Mouse (Mus musculus) ovary, postnatal 14 days (tissue): Measurements from ENCODE around the gene Cep95.

Source experiments
- DNase-seq: peaks from one replicate; pipeline ENCODE4 v3.0.0; 2022; ENCODE audit warnings: low spot score

The Cep95 gene

DNA sequence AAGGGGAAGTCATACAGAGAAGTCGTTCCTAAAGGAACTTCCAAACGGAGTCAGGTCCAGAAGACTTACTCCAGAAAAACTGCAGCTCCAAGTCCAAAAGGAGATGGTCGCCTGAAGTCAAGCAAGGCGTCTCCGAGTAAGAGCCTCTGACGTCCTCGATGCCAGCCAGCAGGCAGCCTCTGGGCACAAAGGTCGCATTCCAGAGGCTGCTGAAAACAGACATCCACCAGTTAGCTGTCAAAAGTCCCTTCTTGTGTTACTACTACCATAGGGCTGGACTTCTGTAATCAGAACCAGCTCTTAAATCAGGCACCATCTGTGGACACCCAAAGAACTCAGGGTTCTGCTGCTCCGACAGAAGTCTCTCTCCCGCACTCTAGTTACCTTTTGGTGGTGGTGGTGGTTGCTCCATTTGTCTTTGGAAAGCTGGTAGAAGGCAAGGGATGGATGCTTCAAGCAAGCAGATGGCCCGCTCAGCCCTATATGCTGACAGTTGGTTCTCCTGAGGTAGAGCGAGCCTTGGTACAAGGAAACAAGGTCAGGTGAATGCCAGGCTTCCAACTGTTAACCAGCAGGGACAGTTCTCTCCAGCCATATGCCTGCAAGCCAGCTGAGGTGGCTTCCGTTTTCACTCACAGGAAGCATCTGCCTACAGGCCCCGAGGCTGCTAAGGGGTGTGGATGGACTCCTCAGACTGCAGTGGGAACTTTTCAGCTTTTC, 25.7 kb downstream of the Cep95 start:
- no peak for DNase-seq

DNA sequence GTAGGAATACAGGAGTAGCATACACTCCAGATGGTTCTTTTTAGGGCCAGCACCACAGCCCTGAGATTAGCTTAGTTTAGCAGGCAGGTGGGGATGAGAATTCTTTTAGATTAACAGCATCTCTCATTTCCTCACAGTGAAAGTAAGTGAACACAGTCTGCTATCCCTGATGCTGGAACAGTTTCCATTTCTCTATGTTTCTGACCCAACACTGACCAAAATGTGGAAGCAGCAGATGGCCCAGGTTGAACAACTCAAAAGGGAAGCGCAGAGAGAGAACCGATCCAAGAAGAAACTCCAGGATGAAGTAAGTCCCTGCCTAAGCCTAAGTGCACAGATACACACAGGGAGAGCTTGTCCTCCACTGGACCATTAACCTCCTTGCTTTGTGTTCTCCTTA, 26.3 kb downstream of the Cep95 start:
- DNase-seq: no peak

DNA sequence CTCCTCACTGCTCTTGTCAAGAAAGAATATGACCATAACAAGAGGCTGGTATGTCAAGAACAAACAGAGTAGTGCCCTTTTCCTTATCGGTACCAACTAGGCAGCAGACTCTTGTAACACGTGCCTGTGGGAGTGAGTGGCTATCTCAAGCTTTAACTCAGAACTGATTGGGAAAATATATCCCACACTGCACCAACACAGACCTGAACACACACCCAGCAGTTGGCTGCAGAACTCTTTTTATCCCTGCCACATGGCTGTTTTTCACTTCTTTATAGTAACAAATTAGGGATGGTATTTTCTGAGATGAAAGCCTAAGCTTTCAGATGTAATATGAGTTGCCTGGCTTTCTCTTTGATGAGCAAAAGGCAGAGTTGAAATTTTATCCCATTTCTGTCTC, 26.7 kb downstream of the Cep95 start:
- no peak for DNase-seq

DNA sequence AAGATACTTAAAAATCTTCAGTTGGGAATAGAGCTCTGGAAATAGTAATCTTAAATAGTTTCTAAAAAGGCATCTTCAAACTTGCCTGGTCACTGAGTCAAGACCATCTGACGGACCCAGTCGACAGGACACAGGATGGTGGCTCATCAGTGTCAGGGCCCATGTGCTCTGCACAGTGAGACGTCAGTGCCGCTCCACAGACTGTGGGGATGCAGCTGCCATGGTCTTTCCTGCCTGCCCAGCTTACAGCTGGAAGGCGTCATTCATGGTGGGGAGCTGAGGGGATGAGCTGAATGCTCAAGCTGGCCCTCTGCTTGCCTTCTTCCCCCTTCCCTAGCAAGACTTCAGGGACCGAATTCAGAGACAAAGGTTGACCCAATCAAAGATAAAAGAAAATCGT, 27.3 kb downstream of the Cep95 start:
- no peak for DNase-seq

DNA sequence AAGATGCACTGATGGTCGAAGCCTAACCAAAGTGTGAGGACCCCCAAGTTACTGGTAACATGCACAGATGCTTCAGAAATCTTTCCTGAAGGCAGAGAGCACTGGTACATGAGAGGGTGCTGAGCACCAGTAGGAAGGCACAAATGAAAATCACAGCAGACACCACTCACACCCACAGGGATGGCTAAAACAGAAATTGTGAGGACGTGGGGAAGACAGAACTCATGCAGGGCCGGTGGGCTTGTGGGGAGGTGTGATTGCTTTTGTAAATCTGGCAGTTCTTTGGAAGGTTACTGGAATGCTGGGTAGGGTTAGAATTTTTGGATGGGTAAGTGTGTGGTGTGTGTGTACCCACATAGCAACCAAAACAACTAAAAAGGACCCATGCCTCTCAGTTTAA, 28.1 kb downstream of the Cep95 start:
- DNase-seq: no peak

DNA sequence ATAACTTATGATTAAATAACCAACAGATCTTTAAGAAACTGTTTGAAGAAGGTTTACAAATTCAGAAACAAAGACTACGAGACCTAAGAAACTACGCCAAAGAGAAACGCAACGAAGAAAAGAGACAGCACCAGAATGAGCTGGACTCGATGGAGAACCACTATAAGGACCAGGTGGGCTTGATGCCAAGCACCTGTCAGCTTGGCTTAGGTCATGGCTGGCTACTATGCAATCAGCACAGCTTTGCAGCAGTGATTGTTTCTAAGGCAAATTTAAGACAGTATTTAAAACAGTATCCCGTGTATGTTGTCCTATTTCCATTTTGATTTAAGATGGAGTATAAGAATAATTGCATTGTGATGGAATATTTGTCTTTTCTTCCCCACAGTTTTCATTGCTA, 28.8 kb downstream of the Cep95 start:
- DNase-seq: no peak

DNA sequence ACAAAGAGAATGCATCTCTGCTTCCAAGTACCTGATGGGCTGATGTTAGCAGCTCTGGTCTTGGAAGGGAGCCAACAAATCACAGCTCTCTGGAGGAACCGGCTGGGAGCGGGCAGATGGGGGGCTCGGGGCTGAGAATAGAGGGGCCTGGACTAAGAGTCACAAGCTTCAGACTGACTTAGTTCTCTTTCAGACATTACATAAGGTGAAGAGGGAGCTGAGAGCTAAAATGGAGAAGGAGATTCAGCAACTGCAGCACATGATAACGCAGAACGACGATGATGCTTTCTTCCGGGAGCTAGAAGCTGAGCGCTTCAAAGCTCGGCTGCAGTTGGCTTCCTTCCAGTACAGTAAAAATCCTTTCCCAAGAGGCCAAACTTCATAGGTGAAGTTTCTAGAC, 29.3 kb downstream of the Cep95 start:
- no peak for DNase-seq

DNA sequence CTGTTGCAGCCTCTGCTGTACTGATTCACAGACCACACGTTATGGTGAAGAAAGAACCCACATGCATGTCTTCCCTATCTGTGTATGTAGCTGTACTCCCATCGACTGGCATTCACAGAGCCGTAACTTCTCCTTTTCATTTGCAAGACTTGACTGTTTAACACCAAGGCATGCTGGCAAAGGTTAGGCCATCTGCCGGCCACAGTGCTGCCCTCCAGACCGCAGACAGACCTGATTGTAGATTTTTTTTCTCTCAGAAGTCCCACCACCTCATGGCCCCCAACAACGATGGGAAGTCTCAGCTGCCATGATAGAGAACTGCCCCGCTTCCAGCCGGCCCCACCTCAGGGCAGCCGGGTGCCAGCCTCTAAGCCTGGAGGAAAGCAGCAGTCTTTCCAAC, 30.5 kb downstream of the Cep95 start:
- DNase-seq: no peak

DNA sequence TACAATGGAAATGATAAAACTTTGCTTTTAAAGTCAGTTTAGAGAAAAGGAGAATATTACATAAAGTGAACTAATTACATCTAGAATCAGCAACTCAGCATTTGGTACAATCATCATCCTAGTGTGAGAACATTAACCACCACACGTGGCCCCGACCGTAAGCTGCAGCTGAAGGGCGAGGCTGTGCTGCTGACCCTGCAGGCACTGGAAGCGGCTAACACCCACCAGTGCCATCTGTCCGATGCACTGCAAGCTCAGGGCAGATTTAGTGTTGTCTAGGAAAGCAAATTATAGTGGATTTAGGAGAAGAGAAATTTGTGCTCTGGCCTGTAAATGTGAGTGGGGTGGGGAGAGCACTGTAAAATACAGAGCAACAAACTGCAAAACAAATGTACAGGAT, 31.2 kb downstream of the Cep95 start:
- DNase-seq: no peak

DNA sequence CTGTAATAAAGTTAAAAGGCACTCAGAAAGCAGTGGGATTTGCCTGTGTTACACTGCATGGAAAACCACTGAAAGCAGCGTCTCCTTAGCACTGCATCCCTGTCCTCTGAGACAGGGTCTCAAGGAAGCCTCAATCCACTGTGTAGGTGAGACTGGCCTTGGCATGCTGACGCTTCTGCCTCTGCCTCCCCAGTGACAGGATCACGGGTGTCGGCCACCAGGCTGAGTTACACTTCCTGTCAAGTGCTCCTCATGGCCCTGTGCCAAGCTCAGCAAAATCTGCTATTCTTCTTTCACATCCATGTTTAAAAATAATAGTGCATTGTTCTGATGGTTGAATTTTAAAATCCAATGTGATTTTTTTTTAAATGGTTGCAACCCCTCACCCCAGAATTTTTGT, 31.9 kb downstream of the Cep95 start:
- DNase-seq: no peak

DNA sequence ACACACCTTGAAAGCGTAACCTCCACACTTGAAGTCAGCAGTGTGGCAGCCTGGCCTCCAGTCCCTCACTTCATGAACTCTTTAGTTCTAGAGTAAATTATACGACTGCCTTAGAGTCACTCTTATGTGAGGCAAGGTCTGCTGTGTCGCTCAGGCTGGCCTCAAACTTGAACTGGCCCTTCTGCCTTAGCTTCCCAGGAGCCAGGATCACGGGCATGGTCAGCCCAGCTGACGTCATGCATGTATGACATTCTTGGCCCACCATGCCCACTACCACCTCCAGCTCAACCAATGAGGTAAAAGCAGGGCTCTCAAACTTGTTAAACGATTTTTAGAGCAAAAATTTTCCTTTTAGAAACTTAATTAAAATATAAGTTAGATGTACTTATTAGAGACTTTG, 32.3 kb downstream of the Cep95 start:
- no peak for DNase-seq

DNA sequence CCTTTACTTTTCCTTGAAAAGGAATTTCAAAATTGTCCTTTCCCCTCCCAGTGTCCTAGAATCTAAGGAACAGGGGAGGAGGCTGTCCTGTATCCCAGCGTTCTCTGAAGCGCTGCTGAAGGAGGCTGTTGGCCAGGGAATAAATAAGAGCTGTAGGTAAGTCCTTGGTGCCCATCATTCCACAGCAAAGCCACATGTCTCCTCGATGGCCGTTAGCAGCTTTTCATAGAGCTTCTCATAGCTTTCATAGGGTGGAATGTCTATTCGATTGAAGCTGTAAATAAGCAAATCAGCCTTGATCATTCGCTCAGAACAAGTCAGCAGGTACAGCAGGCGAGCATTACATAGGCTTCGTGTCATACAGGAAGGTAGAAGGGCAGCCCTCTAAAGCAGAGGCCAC, 33.4 kb downstream of the Cep95 start:
- DNase-seq: no peak

DNA sequence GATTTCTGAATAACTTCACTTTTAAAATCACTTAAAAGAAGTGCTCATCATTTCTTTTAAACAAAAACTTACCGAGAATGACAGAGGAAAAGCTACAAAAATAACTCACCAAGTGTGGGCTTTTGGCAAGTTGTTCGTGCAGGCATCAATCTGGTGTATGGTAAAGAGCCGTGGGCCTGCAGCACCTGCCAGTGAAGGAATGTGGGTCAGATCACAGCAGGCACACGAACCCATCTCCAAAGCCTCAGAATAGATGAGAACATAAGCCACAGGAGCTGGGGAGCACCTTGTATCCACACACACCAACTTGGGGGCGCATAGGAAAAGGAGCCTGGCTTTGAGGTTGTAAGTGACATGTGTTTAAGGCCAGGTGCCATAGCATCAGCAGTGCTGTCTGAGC, 33.9 kb downstream of the Cep95 start:
- no peak for DNase-seq

DNA sequence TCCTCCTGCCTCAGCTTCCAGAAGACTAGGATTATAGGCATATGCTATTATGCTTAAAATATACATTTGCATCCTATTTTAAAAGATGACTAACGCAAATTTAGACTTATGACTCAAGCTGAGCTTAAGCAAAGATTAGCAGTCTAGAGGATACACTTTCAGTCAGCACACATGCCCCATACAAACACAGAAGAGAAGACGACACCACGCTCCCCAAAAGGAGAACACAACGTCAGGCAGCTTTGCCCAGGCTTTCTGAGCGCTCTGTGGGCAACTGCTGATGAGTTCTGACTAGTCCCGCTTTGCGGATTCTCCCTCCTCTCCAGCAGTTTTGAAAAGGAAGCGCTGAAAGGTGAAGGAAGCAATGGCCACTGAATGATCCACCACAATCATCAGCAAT, 34.7 kb downstream of the Cep95 start:
- DNase-seq: no peak

DNA sequence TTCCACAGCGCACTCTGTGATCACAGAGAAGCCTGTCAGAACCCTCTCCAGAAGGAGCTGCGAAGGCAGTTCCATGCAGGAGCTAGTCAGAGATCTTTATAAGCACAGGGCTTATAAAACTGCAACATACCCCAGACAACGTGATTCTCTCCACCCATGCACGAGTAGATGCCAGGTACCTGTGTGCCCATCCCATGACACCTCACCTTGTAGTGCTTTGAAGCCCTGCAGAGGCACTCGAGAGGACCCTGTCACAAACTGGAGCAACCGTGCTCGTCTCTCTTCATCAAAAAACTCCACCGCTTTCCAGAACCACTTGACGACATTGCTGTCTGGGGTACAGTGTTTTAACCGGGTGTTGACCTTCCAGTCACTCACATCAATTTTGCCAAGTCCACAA, 35.4 kb downstream of the Cep95 start:
- no peak for DNase-seq

DNA sequence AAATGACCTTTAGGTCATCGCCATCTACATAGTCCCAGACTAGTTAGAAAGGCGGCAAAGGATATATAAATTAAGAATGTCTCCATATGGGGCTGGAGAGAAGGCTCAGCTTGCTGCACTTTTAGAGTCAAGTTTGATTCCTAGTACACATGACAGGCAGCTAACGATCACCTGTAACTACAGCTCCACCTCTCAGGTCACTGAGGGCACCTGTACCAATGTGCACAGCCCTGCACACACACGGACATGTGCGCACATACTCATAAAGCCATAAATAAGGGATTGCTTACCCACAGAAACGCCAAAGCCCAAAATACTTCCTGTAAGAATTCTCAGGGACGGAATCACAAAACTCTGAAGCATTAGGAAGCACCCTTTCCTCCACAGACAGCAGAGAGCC, 39.0 kb downstream of the Cep95 start:
- no peak for DNase-seq

DNA sequence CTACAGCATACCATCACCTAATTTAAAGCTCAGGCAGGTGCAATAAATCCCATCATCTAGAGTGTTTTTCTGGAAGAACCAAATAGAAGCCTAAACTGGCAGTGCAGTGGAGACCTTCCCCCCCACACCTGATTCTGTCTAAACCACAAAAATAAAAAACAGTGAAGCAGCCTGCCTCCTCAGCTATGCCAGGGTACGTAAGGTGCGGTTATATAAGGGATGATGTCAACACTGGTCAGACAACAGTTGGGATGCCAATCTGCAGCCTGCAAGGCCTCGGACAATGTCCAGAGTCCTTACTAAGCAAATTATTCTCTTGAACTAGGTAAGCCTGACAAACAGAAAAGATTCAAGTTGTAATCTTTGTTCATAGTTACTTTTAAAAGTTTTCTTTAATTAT, 53.0 kb downstream of the Cep95 start:
- no peak for DNase-seq

DNA sequence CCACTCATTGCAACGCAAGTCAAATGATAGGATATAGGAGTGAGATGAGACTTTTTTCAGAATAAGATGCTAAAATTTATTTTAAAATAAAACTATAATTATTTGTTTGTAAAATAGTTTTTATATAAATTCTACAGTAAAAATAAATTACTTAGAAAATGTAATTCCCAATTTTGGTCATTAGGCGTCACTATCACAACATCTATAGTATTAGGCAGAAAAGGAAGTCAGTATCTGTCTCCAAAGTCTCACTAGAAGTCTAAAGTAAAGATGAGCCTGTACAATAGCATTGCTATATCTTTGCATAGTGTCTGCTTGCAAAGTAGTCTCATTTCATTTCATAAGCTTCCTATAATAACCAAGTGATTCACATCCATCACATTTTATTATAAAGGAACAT, 62.4 kb downstream of the Cep95 start:
- no peak for DNase-seq
